In genomic region chr7:91962956-91963355, GRCm38 (mm10) we compare ENCODE assay signal across 27 mouse cellular contexts.
DNase-seq lines count a peak whose midpoint lies in the region; ATAC-seq and TF ChIP-seq lines count a peak whose summit lies in the region.
"Had no signal": no experiment of that assay in that cellular context is flagged by ENCODE, and none has a peak within 500 bp of the region (broad histone marks: within the 10 kb centered on the region; RNA-seq: fewer than 3 reads in every experiment).

No protein-coding gene starts in this region.

- no peak overlapping the region for H3K4me2 ChIP-seq in forebrain, embryonic 14.5 days (ENCODE audit: low read length)
- no peak overlapping the region for H3K4me2 ChIP-seq in forebrain, embryonic 13.5 days
- H3K4me2 ChIP-seq: embryonic facial prominence, embryonic 13.5 days; embryonic facial prominence, embryonic 15.5 days; forebrain, embryonic 12.5 days had no signal

- H3K9ac ChIP-seq in forebrain, embryonic 14.5 days (ENCODE audit: low read length) = no peak overlapping the region
- H3K9ac ChIP-seq in forebrain, embryonic 13.5 days = no peak overlapping the region
- H3K9ac ChIP-seq: embryonic facial prominence, embryonic 13.5 days; embryonic facial prominence, embryonic 15.5 days; forebrain, embryonic 12.5 days had no signal

- no peak for ATAC-seq in forebrain, embryonic 14.5 days
- no peak for ATAC-seq in forebrain, embryonic 13.5 days
- ATAC-seq: activated CD4-positive, CD25-positive, alpha-beta regulatory T cell, adult 4 months; CD4-positive, CD25-positive, alpha-beta regulatory T cell, adult 4 months; forebrain, embryonic 16.5 days; Patski had no signal

- TF ChIP-seq CTCF in layer of hippocampus, adult 2 months (conservative IDR thresholded peaks at IDR 0.05) = no peak
- no peak for TF ChIP-seq CTCF in brain, embryonic 14.5 days (IDR thresholded peaks at IDR 0.05; ENCODE audit: borderline replicate concordance, extremely low read depth, insufficient read depth, insufficient read length)

- H3K4me3 ChIP-seq in forebrain, embryonic 14.5 days (ENCODE audit: low read depth, low read length) = no peak overlapping the region
- H3K4me3 ChIP-seq in forebrain, embryonic 13.5 days = no peak overlapping the region
- H3K4me3 ChIP-seq in layer of hippocampus, adult 2 months = no peak overlapping the region
- H3K4me3 ChIP-seq: embryonic facial prominence, embryonic 13.5 days; embryonic facial prominence, embryonic 15.5 days; erythroblast, embryonic 14.5 days; forebrain, embryonic 10.5 days; forebrain, embryonic 12.5 days had no signal

- no peak overlapping the region for H3K27ac ChIP-seq in forebrain, embryonic 14.5 days (ENCODE audit: low read depth, low read length)
- no peak overlapping the region for H3K27ac ChIP-seq in forebrain, embryonic 13.5 days
- peak overlapping the region; percentile 11; the same call in 1 of the 2 replicates for H3K27ac ChIP-seq in layer of hippocampus, adult 2 months
- H3K27ac ChIP-seq: embryonic facial prominence, embryonic 13.5 days; embryonic facial prominence, embryonic 15.5 days; forebrain, embryonic 10.5 days; forebrain, embryonic 12.5 days had no signal

- no peaks in the 10 kb centered on the region for H3K36me3 ChIP-seq in forebrain, embryonic 14.5 days (ENCODE audit: control insufficient read depth, insufficient read depth, low read length)
- no peaks in the 10 kb centered on the region for H3K36me3 ChIP-seq in forebrain, embryonic 13.5 days (ENCODE audit: poor library complexity, severe bottlenecking)
- H3K36me3 ChIP-seq: embryonic facial prominence, embryonic 13.5 days; embryonic facial prominence, embryonic 15.5 days; forebrain, embryonic 10.5 days; forebrain, embryonic 12.5 days; G1E had no signal

- TF ChIP-seq POLR2A in brain, embryonic 14.5 days (IDR thresholded peaks at IDR 0.05; ENCODE audit: borderline replicate concordance, extremely low read depth, insufficient read depth, insufficient read length, poor library complexity, severe bottlenecking) = no peak

- 80% methylated on average over 2 of the region's 2 CpGs for WGBS in forebrain, embryonic 14.5 days
- 83% methylated on average over 2 of the region's 2 CpGs for WGBS in forebrain, embryonic 13.5 days

- H3K27me3 ChIP-seq in forebrain, embryonic 14.5 days (replicated peaks; ENCODE audit: control insufficient read depth, insufficient read depth, low read length) = no peaks in the 10 kb centered on the region
- no peaks in the 10 kb centered on the region for H3K27me3 ChIP-seq in forebrain, embryonic 13.5 days
- H3K27me3 ChIP-seq: CH12.LX; embryonic facial prominence, embryonic 13.5 days; embryonic facial prominence, embryonic 15.5 days; forebrain, embryonic 12.5 days; Patski had no signal

- DNase-seq in forebrain, embryonic 14.5 days (ENCODE audit: low spot score) = peak; percentile 3
- no peak for DNase-seq in layer of hippocampus, adult 2 months (ENCODE audit: low spot score in 2 of 2)
- no peak for DNase-seq in layer of hippocampus, postnatal 25 days (ENCODE audit: extremely low spot score in 1 of 2, low spot score in 1 of 2)
- DNase-seq in brain, embryonic 14.5 days (ENCODE audit: low read depth) = peak; percentile 25
- DNase-seq: adrenal gland, adult 8-10 months; adrenal gland, postnatal 14 days; adrenal gland, postnatal 36 days; B cell, adult 2 months; cerebellum, adult 11 months; cerebellum, adult 18-20 months; cerebellum, adult 8-10 months; cerebellum, adult 9-11 months; cerebellum, postnatal 14 days; cerebellum, postnatal 36 days; embryo, embryonic 11 days had no signal

- H3K9me3 ChIP-seq in forebrain, embryonic 14.5 days (replicated peaks; ENCODE audit: control insufficient read depth, low read length) = no peaks in the 10 kb centered on the region
- no peaks in the 10 kb centered on the region for H3K9me3 ChIP-seq in forebrain, embryonic 13.5 days (replicated peaks)
- H3K9me3 ChIP-seq: embryonic facial prominence, embryonic 13.5 days; embryonic facial prominence, embryonic 15.5 days; forebrain, embryonic 10.5 days; forebrain, embryonic 12.5 days; G1E had no signal

- no peaks in the 10 kb centered on the region for H3K4me1 ChIP-seq in forebrain, embryonic 14.5 days (ENCODE audit: control insufficient read depth, insufficient read depth, low read length)
- no peaks in the 10 kb centered on the region for H3K4me1 ChIP-seq in forebrain, embryonic 13.5 days
- H3K4me1 ChIP-seq: embryonic facial prominence, embryonic 13.5 days; embryonic facial prominence, embryonic 15.5 days; forebrain, embryonic 10.5 days; forebrain, embryonic 12.5 days had no signal

Comparison
In these comparisons a context has a peak if more than half of its experiments do, and no peak if none do; other contexts are left out.
1. DNase-seq: peak in forebrain, embryonic 14.5 days (single experiment) and brain, embryonic 14.5 days (single experiment); none in layer of hippocampus, adult 2 months (0 of 2) and layer of hippocampus, postnatal 25 days (0 of 2).